Mouse (Mus musculus) stomach, postnatal 0 days (tissue): Measurements from ENCODE around the gene Bcl9l. TPM values are rescaled to one million over a fixed set of nuclear protein-coding genes. Genes with fewer than 3 reads are reported as not detected.

ENCODE experiments used
- ATAC-seq: fragments of 200-750 bp; cut with Nextera tagmentation; 2 replicates; pipeline ENCODE4 v1.8.0; 2017; ENCODE audit not compliant: low FRiP score, low TSS enrichment
- DNase-seq: peaks from one replicate; pipeline ENCODE4 v3.0.0-alpha.2; 2016; ENCODE audit warnings: low spot score
- H3K27ac ChIP-seq: fragments of 300-500 bp; sonication (generic); replicated peaks from 2 replicates; pipeline ENCODE4 v1.5.1; 2014; ENCODE audit warnings: mild to moderate bottlenecking, control low read depth
- H3K27me3 ChIP-seq: fragments of 300-500 bp; sonication (generic); 2 replicates; pipeline ENCODE4 v1.6.1; 2014; ENCODE audit warnings: low read length; ENCODE audit not compliant: control insufficient read depth, insufficient read depth
- H3K36me3 ChIP-seq: fragments of 300-500 bp; sonication (generic); 2 replicates; pipeline ENCODE4 v1.6.1; 2014; ENCODE audit warnings: low read length, mixed read lengths; ENCODE audit not compliant: control insufficient read depth, insufficient read depth
- H3K4me1 ChIP-seq: fragments of 300-500 bp; sonication (generic); replicated peaks from 2 replicates; pipeline ENCODE4 v1.6.1; 2014; ENCODE audit warnings: antibody characterized with exemption; ENCODE audit not compliant: control insufficient read depth, insufficient read depth
- H3K4me2 ChIP-seq: fragments of 300-500 bp; sonication (generic); replicated peaks from 2 replicates; pipeline ENCODE4 v1.6.1; 2014; ENCODE audit warnings: low read depth, mild to moderate bottlenecking, control low read depth, moderate library complexity
- H3K4me3 ChIP-seq: fragments of 300-500 bp; sonication (generic); 2 replicates; pipeline ENCODE4 v1.5.1; 2014; ENCODE audit warnings: low read depth, low read length, control low read depth
- H3K9ac ChIP-seq: fragments of 300-500 bp; sonication (generic); 2 replicates; pipeline ENCODE4 v1.6.1; 2014; ENCODE audit warnings: mild to moderate bottlenecking, low read length, control low read depth, mixed read lengths
- H3K9me3 ChIP-seq: fragments of 300-500 bp; sonication (generic); 2 replicates; pipeline ENCODE4 v1.6.1; 2016; ENCODE audit warnings: low read length; ENCODE audit not compliant: control insufficient read depth
- CTCF ChIP-seq: IDR thresholded peaks from 2 replicates; pipeline ENCODE4 v1.5.1; 2016; ENCODE audit warnings: antibody characterized with exemption, low read depth, mild to moderate bottlenecking, moderate library complexity
- EP300 ChIP-seq: optimal IDR thresholded peaks from 2 replicates; pipeline ENCODE3; 2016; ENCODE audit warnings: antibody characterized with exemption
- WGBS: fragments of 180-500 bp; shearing (Covaris S2); extraction: QIAGEN DNeasy Blood & Tissue Kit; methylation state at CpG from one replicate; pipeline ENCODE4 v1.1.7; 2014; 5-methylcytosine and 5-hydroxymethylcytosine counted together
- polyA plus RNA-seq: library from polyadenylated mRNA; unstranded; fragments of >200 nt; fragmentation: Nextera tagmentation; extraction: Ambion mirVana; gene quantifications from 2 replicates; pipeline ENCODE4 v1.2.1, GENCODE M21; 2015

The Bcl9l gene
- polyA plus RNA-seq, 1 experiment from 2014 or later: 5.2 TPM

DNA sequence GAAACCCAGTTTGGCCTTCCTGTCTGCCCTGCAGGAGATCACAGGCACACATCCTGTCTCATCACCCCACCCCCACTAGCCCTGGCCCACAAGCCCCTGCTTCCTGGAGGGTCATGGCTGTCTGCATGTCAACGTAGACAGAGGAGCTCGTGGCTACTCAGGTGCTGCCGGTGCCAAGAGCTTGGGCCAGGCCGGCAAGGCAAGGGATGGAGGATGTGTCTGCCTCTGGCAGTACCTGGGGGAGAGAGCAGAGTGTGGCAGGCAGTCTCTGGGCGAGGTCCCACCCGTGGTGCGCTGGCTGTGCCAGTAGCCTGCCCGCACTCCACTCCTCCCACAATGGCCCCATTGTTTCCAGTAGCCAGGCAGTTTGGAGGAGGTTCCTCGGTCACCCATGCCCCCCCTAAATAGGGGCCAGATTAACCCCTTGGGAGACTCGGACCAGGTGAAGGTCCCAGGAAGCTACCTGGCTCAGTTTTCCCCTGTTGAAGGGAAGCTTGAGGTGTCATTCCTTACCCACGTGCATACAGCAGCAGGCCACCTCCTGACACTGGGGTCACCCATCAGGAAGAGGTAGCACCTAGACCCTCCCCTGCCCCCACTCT lies 11.7 kb downstream of the Bcl9l start:
- Histone ChIP-seq H3K9ac (peak overlapping the region; percentile 53), H3K4me3 (0 out of 2 replicates have a peak overlapping the region, but pooled peaks have one; percentile 2), H3K27me3 (no peaks in the 10 kb centered on the region), H3K9me3 (no peaks in the 10 kb centered on the region), H3K4me1 (peaks cover 49% of the 10 kb centered on the region), H3K4me2 (peak overlapping the region; percentile 34), H3K27ac (peak overlapping the region; percentile 95), H3K36me3 (no peaks in the 10 kb centered on the region)
- ATAC-seq (peak; percentile 19), DNase-seq (peak; percentile 76)
- TF ChIP-seq CTCF (no peak), EP300 (no peak)
- 14% methylated on average over 10 of the region's 11 CpGs for WGBS

DNA sequence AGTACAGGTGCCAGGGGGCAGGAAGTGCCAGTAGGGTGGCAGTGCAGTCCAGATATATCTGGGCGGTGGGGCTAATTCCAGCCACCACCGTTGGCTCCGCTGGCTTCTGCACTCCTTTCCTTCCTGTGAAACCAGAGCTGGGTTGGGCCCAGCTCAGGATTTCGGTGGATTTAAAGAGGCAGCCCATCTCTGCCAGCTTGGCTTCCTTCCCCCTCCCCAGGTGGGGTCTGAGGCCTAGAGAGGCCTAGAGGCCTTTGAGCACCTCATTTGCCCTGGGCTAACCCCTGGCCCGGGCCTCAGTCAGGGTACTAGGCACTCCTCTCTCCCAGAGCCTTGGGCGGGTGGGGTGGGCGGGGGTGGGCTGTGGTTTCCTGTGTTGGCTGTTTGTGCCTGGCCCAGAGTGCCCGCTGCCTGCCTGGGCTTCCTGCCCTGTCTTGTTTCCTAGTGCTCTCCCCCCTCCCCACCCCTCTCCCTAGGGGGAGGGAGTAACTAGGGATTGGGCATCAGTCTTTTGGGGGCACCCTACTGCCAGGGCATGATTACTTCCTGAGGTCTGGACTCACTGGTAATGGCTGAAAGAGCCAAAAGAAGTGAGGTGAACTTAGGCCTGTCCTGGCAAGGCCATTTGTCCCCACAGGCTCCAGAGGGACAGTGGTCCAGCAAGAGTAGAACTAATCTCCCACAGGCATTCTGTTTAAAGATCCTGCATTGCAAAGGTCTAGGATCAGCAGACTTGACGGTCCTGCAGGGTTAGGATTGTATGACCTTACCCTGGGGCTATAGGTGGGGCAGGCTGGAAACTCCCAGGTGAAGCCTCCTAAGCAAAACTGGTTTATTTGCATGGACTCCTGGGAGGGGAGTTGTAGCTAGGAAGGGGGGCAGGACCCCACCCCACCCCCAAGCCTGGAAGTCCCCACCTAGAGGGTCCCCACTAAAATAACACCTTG lies 12.5 kb downstream of the Bcl9l start:
- WGBS: 19% methylated on average over 9 of the region's 9 CpGs
- DNase-seq (peak; percentile 41), ATAC-seq (no peak)
- Histone ChIP-seq H3K27me3 (no peaks in the 10 kb centered on the region), H3K4me1 (peaks cover 48% of the 10 kb centered on the region), H3K27ac (peak overlapping the region; percentile 95), H3K9ac (peak overlapping the region; percentile 53), H3K4me3 (0 out of 2 replicates have a peak overlapping the region, but pooled peaks have one; percentile 2), H3K36me3 (no peaks in the 10 kb centered on the region), H3K9me3 (no peaks in the 10 kb centered on the region), H3K4me2 (peak overlapping the region; percentile 34)
- TF ChIP-seq CTCF: no peak
- TF ChIP-seq EP300: no peak

DNA sequence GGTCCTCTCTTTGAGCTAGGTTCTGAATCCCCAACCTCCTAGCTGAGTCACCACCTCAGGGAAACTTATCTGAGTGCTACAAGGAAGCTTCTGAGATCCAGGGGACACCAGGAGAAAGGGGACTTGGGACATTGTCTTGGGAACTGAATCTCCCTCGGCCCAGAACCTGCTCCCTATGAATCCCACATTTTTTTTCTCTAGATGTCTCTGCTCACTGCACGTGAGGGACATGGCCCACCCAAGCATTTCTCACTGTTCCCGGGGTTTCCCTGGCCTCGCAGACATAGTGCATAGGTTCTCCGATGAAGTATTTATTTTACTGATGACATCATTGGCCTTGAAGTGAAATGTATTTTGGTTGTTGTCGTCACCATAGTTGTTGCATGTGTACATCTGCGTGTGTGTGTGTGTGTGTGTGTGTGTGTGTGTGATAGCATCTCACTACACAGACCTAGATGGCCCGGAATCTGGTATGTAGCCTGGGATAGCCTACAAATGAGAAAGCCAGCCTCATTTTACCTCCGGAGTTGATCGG lies 13.3 kb downstream of the Bcl9l start:
- no peak overlapping the region for H3K4me2 ChIP-seq
- no peaks in the 10 kb centered on the region for H3K27me3 ChIP-seq
- H3K4me3 ChIP-seq: no peak overlapping the region
- DNase-seq: peak; percentile 33
- 59% methylated on average over 10 of the region's 10 CpGs for WGBS
- peaks cover 44% of the 10 kb centered on the region for H3K4me1 ChIP-seq
- no peaks in the 10 kb centered on the region for H3K36me3 ChIP-seq
- peak overlapping the region; percentile 95 for H3K27ac ChIP-seq
- H3K9me3 ChIP-seq: no peaks in the 10 kb centered on the region
- TF ChIP-seq EP300 (no peak), CTCF (no peak)
- no peak overlapping the region for H3K9ac ChIP-seq
- no peak for ATAC-seq

DNA sequence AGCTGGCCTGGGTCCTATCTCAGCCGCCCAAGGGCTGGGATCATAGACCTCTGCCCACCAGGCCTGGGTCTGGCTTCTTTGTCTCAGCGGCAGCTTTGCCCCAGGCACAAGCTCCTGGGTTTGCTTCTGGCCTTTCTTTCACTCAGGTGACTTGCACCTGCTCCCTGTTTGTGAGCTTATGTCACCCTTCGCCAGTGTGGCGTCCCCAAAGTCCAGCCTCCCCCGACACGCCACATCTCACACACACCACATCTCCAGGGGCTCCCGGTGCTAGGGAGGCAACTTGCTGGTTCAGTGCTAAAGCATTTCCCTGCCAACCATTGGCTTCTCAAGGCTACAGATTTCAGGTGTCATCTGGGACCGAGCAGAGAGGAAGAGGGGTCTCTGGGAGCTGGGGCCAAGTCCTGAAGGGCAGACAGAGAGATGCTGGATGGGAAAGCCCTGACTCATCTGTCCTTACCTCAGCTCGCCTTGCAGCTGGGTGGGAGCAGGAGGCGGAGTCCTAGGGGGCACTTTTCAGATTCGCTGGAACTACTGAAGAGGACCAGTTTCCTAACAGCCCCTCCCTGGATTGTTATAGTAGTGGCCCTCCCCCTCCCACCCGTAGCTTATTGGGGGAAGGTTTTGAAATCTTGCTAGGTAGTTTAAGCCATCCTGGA lies 14.3 kb downstream of the Bcl9l start:
- Histone ChIP-seq H3K27me3 (no peaks in the 10 kb centered on the region), H3K9me3 (no peaks in the 10 kb centered on the region), H3K27ac (peak overlapping the region; percentile 95), H3K4me2 (no peak overlapping the region), H3K36me3 (peaks cover 3% of the 10 kb centered on the region; the same call in 1 of the 2 replicates), H3K9ac (peak overlapping the region; percentile 62; the same call in 1 of the 2 replicates), H3K4me1 (peaks cover 44% of the 10 kb centered on the region), H3K4me3 (no peak overlapping the region)
- ATAC-seq (no peak), DNase-seq (peak; percentile 16)
- TF ChIP-seq EP300 (no peak), CTCF (no peak)
- 54% methylated on average over 12 of the region's 12 CpGs for WGBS

DNA sequence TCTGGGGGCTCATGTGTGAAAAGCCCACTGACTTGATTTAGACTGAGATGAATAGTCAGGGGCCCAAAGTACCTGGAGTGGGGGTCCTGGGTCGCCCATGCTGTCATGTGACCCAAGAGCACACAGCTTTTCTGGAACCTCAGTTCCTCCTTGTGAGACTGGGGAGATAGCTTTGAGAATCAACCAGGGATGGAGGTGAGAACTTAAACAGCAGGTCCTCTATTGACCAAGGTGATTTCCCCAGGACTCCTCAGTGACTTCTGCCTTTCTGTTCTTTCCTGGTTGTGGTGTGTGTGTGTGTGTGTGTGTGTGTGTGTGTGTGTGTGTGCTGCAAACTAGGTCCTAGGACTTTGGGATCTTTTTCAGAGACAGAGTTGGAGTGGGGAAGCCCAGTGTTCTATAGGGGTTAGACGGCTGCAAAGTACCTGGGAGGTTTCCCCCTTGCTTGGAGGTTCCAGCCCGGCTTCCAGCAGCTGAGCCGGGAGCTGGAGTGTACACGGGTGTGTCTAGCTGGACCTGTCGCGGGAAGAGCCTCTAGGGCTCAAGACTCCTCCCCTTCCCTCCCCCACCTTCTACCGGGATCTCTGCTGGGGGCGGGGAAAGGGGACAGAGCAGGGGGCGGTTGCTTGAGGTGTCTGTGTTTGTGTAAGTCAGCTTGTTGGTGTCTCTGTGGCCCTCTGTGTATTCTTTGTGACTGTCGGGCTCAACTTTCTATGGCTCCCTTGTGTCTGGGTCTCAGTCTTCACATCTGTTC lies 15.2 kb downstream of the Bcl9l start:
- peak overlapping the region; percentile 69 for H3K4me2 ChIP-seq
- WGBS: under 1% methylated on average over 11 of the region's 11 CpGs
- TF ChIP-seq CTCF: no peak
- TF ChIP-seq EP300: no peak
- H3K4me3 ChIP-seq: peak overlapping the region; percentile 40
- H3K9ac ChIP-seq: peak overlapping the region; percentile 62
- H3K36me3 ChIP-seq: peaks cover 3% of the 10 kb centered on the region; the same call in 1 of the 2 replicates
- H3K27me3 ChIP-seq: no peaks in the 10 kb centered on the region
- peak overlapping the region; percentile 95 for H3K27ac ChIP-seq
- peaks cover 41% of the 10 kb centered on the region for H3K4me1 ChIP-seq
- ATAC-seq (peak; percentile 32; the same call in 1 of the 2 replicates), DNase-seq (peak; percentile 80)
- H3K9me3 ChIP-seq: no peaks in the 10 kb centered on the region
